Mouse (Mus musculus) cerebellum, adult (tissue): ENCODE results near the gene Colgalt1.

Experiments used
- ATAC-seq: cut with Nextera tagmentation; 2 replicates; pipeline ENCODE4 v1.9.2; 2017; ENCODE audit warnings: mild to moderate bottlenecking, moderate library complexity, mixed read lengths; ENCODE audit not compliant: insufficient number of reproducible peaks, low FRiP score, low TSS enrichment

Colgalt1 gene

DNA sequence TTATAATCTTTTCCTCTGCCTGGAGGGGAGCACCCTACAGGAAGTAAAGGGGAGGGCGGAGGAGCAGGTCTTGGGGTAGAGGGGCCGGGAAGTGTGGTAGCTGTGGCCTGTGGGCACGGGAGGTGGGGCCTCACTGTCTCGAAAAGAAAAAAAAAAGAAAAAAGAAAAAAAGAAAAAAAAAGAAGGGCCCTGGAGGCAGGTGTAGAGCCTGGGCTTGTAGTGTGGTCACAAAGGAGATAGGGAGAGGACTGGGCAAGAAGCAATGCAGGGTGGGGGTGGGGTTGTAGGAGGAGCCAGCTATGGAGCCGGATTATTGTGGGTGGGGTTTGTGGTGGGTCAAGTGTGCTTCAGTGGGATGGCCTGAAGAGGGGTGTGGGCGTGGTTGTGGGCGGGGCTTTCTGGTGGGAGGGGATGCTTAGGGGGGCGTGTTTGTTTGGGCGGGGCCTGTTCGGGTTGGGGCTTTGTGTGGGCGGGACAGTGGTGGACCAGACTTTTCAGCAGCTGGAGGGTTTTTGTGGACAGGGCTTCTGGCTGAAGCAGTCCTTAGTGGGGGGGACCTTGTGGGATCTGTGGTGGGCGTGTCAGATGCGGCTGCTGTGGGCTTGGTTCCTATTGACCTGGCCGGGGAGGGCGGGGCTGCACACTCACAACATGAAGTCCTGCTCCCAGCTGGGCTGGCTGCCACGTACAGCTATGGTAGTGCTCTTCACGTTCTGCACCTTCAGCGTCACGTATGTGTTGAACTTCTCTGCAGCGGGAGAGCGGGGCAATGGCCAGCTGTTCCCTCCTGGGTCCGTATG, 54.7 kb downstream of the Colgalt1 start:
- no peak for ATAC-seq

DNA sequence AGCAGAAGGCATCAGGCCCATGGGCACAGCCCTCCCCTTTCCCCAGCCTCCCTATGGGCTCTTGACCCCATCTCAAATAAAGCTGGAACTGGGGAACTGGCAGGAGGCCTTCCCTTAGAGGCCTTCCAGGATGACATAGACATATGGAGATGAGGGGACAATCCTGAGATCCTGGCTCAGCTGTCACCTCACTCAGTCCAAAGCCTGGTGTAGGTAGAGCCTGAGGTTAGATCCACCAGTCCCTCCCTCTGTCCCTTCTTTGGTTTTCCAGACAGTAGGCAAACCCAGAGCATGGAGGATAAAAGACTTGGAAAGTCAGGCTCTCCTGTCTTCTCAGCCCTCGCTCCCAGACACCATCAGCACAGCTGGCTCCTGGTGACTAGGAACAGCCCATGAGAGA, 56.1 kb downstream of the Colgalt1 start:
- no peak for ATAC-seq

DNA sequence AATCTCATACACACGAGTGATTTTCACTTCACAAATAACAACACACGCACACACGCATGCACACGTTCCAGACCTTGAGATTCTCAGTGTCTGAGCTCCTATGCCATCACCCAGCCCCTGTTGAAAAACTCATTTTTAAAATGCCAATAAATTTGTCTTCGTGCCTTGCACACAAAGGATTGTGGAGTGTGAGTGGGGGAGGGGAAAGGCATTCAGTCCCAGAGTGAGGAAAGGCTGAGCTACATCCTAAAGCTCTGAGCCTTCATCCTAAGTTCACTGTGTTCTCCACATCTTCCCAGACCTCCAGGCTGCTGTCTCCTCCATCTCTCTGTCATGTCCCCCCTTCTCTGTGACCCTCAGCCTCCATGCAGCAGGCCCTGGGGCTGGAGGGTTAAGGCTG, 56.5 kb downstream of the Colgalt1 start:
- no peak for ATAC-seq

DNA sequence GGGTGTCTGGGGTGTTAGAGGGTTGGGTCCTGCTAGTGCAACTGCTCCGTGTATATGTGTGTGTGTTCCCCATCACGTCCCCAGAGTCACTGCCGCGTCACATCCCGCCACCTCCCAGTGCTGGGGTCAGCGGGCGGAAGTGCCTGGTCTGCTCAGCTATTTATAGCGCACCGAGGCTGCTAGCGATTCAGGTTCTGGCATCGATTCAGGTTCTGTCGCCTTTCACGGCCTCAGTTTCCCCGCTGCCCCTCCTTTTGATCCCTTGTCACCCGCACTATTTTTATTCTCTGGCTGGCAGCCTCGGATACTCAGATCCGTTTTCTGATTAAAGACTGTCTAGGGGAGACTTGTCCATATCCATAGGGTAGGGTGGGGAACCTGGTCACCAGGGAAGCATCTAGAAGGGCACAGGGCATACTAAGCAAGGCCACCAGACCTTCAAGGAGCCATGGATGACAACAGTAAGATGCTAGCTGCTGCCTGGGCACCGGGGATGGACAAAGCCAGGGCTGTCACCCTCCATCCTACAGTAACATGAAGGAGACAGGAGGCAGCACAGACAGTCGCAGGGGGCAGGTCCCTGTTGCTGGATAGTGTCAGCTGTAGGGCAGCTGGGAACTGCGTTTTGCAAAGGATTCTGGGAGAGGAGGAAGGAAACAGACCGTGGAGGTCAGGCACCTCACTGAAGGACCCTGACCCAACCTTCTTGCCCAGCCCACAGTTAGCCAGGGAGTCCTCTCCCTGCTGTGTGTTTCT, 57.6 kb downstream of the Colgalt1 start:
- no peak for ATAC-seq

DNA sequence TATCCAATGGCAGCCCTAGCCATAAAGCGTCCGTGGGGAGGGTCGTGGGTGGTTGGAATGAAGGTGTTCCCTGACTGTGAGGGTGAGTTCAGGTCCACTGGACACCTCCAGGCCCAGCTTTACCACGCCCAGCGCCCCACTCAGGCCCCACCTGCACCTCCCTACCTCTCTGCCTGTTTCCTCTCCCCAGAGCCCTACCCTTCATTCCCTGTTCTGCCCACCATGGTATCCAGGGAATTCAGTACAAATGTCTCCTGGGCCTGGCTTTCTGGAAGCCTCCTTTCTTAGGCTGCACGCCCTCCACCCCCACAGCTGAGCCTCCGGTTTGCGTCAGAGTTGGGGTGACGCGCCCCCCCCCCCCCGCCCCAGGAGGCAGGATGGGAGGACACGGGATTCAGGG, 59.4 kb downstream of the Colgalt1 start:
- 0 out of 2 replicates have a peak, but pooled peaks have one; percentile 4 for ATAC-seq

DNA sequence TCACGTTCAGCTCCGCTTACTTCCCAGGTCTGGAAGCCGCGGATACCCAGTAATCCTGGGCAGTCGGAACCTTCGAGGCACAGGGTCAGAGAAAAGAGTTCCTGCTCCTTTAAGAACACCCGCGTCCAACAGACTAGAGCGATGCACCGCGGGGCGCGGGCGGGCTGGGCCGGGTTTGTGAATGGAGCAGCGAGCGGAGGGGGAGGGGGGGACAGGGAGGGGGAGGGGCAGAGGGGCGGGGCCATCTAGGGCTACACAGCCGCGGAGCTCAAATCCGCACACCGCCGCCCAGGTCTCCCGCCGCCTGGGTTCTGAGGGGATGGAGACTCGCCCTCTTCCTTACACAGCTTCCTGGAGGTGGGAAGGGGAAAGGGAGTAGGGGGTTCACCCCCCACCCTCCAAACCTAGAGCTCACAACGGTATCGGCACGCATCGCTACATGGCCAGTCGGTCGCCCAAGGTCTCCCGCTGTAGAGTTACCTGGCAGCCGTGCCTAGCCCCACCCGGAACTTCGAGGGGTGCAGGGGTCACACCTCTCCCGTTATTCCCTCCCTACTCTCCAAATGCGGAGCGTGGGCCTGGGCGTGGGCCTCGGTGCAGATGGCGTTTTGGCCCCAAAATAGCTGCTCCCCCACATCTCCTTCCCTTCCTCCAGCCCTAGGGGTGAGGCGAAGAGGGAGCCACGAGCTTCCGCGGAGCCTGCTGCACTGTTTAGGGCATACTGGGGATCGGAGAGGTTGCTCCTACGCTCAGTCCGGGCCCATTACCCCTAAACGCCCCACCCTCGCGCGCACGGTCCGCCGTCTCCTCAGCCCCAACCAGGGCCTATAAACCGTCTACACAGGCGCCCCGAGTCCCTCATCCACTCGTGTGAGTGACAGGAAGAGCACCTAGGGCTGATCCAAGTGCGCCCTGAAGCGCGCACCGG, 60.1 kb downstream of the Colgalt1 start:
- peak; percentile 23 for ATAC-seq

DNA sequence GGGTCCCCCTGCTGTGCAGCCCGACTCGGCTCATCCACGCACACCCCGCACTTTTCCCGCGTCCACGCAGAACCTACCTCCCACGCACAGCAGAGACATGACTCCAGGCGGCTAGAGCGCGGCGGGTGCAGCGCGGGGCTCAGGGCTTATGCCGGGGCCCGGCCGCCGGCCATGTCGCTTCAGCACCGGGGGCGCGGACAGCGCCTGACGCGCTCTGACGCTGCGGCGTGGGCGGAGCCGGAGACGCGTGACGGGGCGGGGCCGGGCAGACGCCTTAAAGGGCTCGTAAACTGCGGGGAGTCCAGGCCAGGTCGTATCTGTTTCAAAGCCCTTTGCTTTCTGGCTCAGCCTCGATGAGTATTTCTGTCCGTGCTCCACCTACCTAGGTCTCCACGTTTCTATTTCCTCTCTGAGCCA, 60.8 kb downstream of the Colgalt1 start, which contains the start of gene Unc13a:
Gene Unc13a, minus strand, starts transcription at position 209 of the 417 bp plus-strand sequence.
- ATAC-seq: peak; percentile 22

DNA sequence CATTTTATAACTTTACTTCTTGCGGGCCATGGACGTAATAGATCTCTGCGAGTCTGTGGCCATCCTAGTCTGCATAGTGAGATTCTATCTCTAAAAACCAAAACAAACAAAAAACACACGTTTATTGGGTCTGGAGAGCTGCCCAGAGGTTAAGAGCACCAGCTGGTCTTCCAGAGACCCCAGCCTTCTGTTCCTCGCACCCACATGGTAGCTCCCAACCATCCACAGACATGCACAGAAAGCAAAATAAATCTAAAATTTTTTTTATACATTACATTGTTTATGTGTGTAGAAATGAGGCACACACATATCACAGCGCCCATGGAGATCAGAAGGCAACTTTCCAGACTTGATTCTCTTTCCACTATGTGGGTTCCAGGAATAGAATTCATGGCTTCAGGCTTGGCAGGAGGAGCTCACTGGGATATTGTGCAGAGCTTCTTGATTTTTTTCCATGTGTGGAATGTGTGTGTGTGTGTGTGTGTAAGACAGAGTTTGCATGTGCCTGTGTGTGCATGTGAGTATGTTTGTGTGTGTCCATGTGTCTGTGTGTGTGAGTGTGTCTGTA, 61.5 kb downstream of the Colgalt1 start:
- no peak for ATAC-seq

DNA sequence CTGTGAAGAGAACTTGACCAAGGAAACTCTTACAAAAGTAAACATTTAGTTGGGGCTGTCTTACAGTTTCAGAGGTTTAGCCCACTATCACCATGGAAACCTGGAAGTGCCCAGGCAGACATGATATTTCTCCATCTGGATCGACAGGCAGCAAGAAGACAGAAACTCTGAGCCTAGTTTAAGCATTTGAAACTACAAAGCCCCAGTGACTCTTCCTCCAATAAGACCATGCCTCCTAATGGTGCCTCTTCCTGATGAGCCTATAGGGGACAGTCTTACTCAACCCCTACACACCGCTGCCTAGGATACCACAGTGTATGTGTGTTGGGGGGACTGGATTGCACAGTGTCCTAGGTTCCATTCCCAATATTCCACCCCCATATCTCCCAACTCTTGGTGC, 63.3 kb downstream of the Colgalt1 start:
- ATAC-seq: no peak
